Mouse (Mus musculus) lung, adult 2 months (tissue): ENCODE measurements at regions not wholly inside any gene's neighbourhood (a gene's known extent, or its start where the extent isn't known, plus 50 kb on each side); places are given as distances from the start of the nearest gene placed in this dataset.

ENCODE experiments used
- CTCF ChIP-seq: fragments of 200-500 bp; IDR thresholded peaks from 2 replicates; pipeline ENCODE4 v1.5.1; 2011; ENCODE audit warnings: mild to moderate bottlenecking, low read length, control low read depth; ENCODE audit not compliant: insufficient read depth
- POLR2A ChIP-seq: fragments of 200-500 bp; IDR thresholded peaks from 2 replicates; pipeline ENCODE4 v1.6.1; 2011; ENCODE audit warnings: low read depth, mild to moderate bottlenecking, control low read depth, low read length, borderline replicate concordance; ENCODE audit errors: extremely low read depth

GRCm38 (mm10) chr14:84612551-84612950 is 169.2 kb downstream of the Pcdh17 start:
- TF ChIP-seq CTCF (no peak), POLR2A (no peak)
